Mouse (Mus musculus) hindbrain, embryonic 15.5 days (tissue): ENCODE results near the gene Prkd3. TPM values are rescaled to one million over a fixed set of nuclear protein-coding genes. Genes with fewer than 3 reads are reported as not detected.

Experiments used
- ATAC-seq: fragments of 200-750 bp; cut with Nextera tagmentation; 2 replicates; pipeline ENCODE4 v1.8.0; 2017; ENCODE audit warnings: low read depth, moderate number of reproducible peaks, moderate TSS enrichment; ENCODE audit not compliant: low FRiP score
- H3K27ac ChIP-seq: fragments of 300-500 bp; sonication (generic); replicated peaks from 2 replicates; pipeline ENCODE4 v1.5.1; 2015; ENCODE audit warnings: mild to moderate bottlenecking, inconsistent platforms
- H3K27me3 ChIP-seq: fragments of 300-500 bp; sonication (generic); 2 replicates; pipeline ENCODE4 v1.6.1; 2015; ENCODE audit warnings: control low read depth, inconsistent platforms
- H3K36me3 ChIP-seq: fragments of 300-500 bp; sonication (generic); 2 replicates; pipeline ENCODE4 v1.6.1; 2015; ENCODE audit warnings: control low read depth, inconsistent platforms
- H3K4me1 ChIP-seq: fragments of 300-500 bp; sonication (generic); replicated peaks from 2 replicates; pipeline ENCODE4 v1.6.1; 2015; ENCODE audit warnings: control low read depth, inconsistent platforms
- H3K4me2 ChIP-seq: fragments of 300-500 bp; sonication (generic); 2 replicates; pipeline ENCODE4 v1.6.1; 2015; ENCODE audit warnings: moderate library complexity, mild to moderate bottlenecking, inconsistent platforms
- H3K4me3 ChIP-seq: fragments of 300-500 bp; sonication (generic); 2 replicates; pipeline ENCODE4 v1.5.1; 2015; ENCODE audit warnings: mild to moderate bottlenecking, inconsistent platforms
- H3K9ac ChIP-seq: fragments of 300-500 bp; sonication (generic); 2 replicates; pipeline ENCODE4 v1.6.1; 2015; ENCODE audit warnings: inconsistent platforms
- H3K9me3 ChIP-seq: fragments of 300-500 bp; sonication (generic); 2 replicates; pipeline ENCODE4 v1.6.1; 2016; ENCODE audit warnings: control low read depth, inconsistent platforms
- WGBS: fragments of 180-500 bp; shearing (Covaris S2); methylation state at CpG from one replicate; pipeline ENCODE4 v1.1.7; 2015; 5-methylcytosine and 5-hydroxymethylcytosine counted together
- polyA plus RNA-seq: library from polyadenylated mRNA; unstranded; fragments of >200 nt; fragmentation: Nextera tagmentation; extraction: Ambion mirVana; gene quantifications from 2 replicates; pipeline ENCODE4 v1.2.1, GENCODE M21; 2015

Gene Prkd3
- polyA plus RNA-seq, 1 experiment from 2014 or later: 12.8 TPM

- H3K27me3 ChIP-seq: no peaks in the 10 kb centered on the region
- no peaks in the 10 kb centered on the region for H3K9me3 ChIP-seq
- WGBS: 82% methylated on average over 2 of the region's 2 CpGs
- no peak overlapping the region for H3K9ac ChIP-seq
- H3K36me3 ChIP-seq: no peaks in the 10 kb centered on the region
- H3K4me2 ChIP-seq: no peak overlapping the region
- no peaks in the 10 kb centered on the region; the same call in 1 of the 2 replicates for H3K4me1 ChIP-seq
- no peak overlapping the region for H3K27ac ChIP-seq
- no peak for ATAC-seq
- H3K4me3 ChIP-seq: no peak overlapping the region
These were observed 22.5 kb downstream of the Prkd3 start for GRCm38 (mm10) chr17:78998130-78998529.

- ATAC-seq: no peak
- H3K4me2 ChIP-seq: no peak overlapping the region
These were observed 25.4 kb downstream of the Prkd3 start for GRCm38 (mm10) chr17:78994931-78995820.

GRCm38 (mm10) chr17:78994382-78994781 lies 26.2 kb downstream of the Prkd3 start:
- ATAC-seq: no peak
- H3K4me1 ChIP-seq: no peaks in the 10 kb centered on the region; the same call in 1 of the 2 replicates
- no peaks in the 10 kb centered on the region for H3K9me3 ChIP-seq
- H3K4me3 ChIP-seq: no peak overlapping the region
- no peak overlapping the region for H3K27ac ChIP-seq
- no peak overlapping the region for H3K9ac ChIP-seq
- WGBS: 88% methylated on average over 8 of the region's 8 CpGs
- no peaks in the 10 kb centered on the region for H3K36me3 ChIP-seq
- no peak overlapping the region for H3K4me2 ChIP-seq
- no peaks in the 10 kb centered on the region for H3K27me3 ChIP-seq

More at GRCm38 (mm10) chr17:78994931-78995820, 25.4 kb downstream of the Prkd3 start:
- Histone ChIP-seq H3K4me1 (no peaks in the 10 kb centered on the region; the same call in 1 of the 2 replicates), H3K4me3 (no peak overlapping the region), H3K9ac (no peak overlapping the region), H3K27me3 (no peaks in the 10 kb centered on the region), H3K9me3 (no peaks in the 10 kb centered on the region), H3K27ac (no peak overlapping the region), H3K36me3 (no peaks in the 10 kb centered on the region)
- WGBS: 75% methylated on average over 9 of the region's 9 CpGs

GRCm38 (mm10) chr17:78993670-78994069 lies 26.9 kb downstream of the Prkd3 start:
- H3K4me1 ChIP-seq: no peaks in the 10 kb centered on the region; the same call in 1 of the 2 replicates

GRCm38 (mm10) chr17:78992303-78993027 lies 28.2 kb downstream of the Prkd3 start:
- ATAC-seq: no peak
- Histone ChIP-seq H3K4me1 (no peaks in the 10 kb centered on the region; the same call in 1 of the 2 replicates), H3K27ac (no peak overlapping the region), H3K9ac (no peak overlapping the region), H3K27me3 (no peaks in the 10 kb centered on the region), H3K36me3 (no peaks in the 10 kb centered on the region), H3K4me3 (no peak overlapping the region), H3K9me3 (no peaks in the 10 kb centered on the region), H3K4me2 (no peak overlapping the region)
- 84% methylated on average over 9 of the region's 9 CpGs for WGBS

More at GRCm38 (mm10) chr17:78993670-78994069, 26.9 kb downstream of the Prkd3 start:
- H3K27me3 ChIP-seq: no peaks in the 10 kb centered on the region
- 42% methylated on average over 2 of the region's 2 CpGs for WGBS
- H3K9me3 ChIP-seq: no peaks in the 10 kb centered on the region
- no peak overlapping the region for H3K4me3 ChIP-seq
- no peak for ATAC-seq
- no peak overlapping the region for H3K9ac ChIP-seq
- H3K4me2 ChIP-seq: no peak overlapping the region
- H3K36me3 ChIP-seq: no peaks in the 10 kb centered on the region
- no peak overlapping the region for H3K27ac ChIP-seq

GRCm38 (mm10) chr17:78991549-78991948 lies 29.1 kb downstream of the Prkd3 start:
- Histone ChIP-seq H3K27ac (no peak overlapping the region), H3K36me3 (no peaks in the 10 kb centered on the region), H3K9ac (no peak overlapping the region), H3K9me3 (no peaks in the 10 kb centered on the region), H3K4me1 (no peaks in the 10 kb centered on the region; the same call in 1 of the 2 replicates), H3K4me3 (no peak overlapping the region), H3K27me3 (no peaks in the 10 kb centered on the region), H3K4me2 (no peak overlapping the region)
- 98% methylated on average over 2 of the region's 2 CpGs for WGBS
- ATAC-seq: no peak

- Histone ChIP-seq H3K4me1 (no peaks in the 10 kb centered on the region; the same call in 1 of the 2 replicates), H3K9ac (no peak overlapping the region), H3K9me3 (no peaks in the 10 kb centered on the region), H3K27ac (no peak overlapping the region), H3K4me2 (no peak overlapping the region), H3K36me3 (no peaks in the 10 kb centered on the region), H3K27me3 (no peaks in the 10 kb centered on the region), H3K4me3 (no peak overlapping the region)
- WGBS: 84% methylated on average over 8 of the region's 8 CpGs
- ATAC-seq: no peak
These were observed 31.6 kb downstream of the Prkd3 start for GRCm38 (mm10) chr17:78989015-78989414.

GRCm38 (mm10) chr17:78983736-78984135 lies 36.9 kb downstream of the Prkd3 start:
- Histone ChIP-seq H3K27ac (no peak overlapping the region), H3K4me3 (no peak overlapping the region), H3K27me3 (no peaks in the 10 kb centered on the region), H3K9me3 (no peaks in the 10 kb centered on the region), H3K4me2 (no peak overlapping the region), H3K9ac (no peak overlapping the region), H3K4me1 (no peaks in the 10 kb centered on the region), H3K36me3 (no peaks in the 10 kb centered on the region)
- no peak for ATAC-seq
- WGBS: 90% methylated on average over 3 of the region's 3 CpGs

- Histone ChIP-seq H3K27ac (no peak overlapping the region), H3K4me2 (no peak overlapping the region), H3K4me1 (no peaks in the 10 kb centered on the region), H3K27me3 (no peaks in the 10 kb centered on the region), H3K4me3 (no peak overlapping the region), H3K9me3 (no peaks in the 10 kb centered on the region), H3K36me3 (no peaks in the 10 kb centered on the region), H3K9ac (no peak overlapping the region)
- 93% methylated on average over 8 of the region's 8 CpGs for WGBS
- ATAC-seq: no peak
These were observed 37.5 kb downstream of the Prkd3 start for GRCm38 (mm10) chr17:78983166-78983565.

GRCm38 (mm10) chr17:78968500-78968899 lies 52.1 kb downstream of the Prkd3 start:
- H3K9me3 ChIP-seq: no peaks in the 10 kb centered on the region
- 82% methylated on average over 3 of the region's 3 CpGs for WGBS
- no peaks in the 10 kb centered on the region for H3K36me3 ChIP-seq
- H3K4me3 ChIP-seq: no peak overlapping the region
- H3K27me3 ChIP-seq: no peaks in the 10 kb centered on the region
- H3K4me2 ChIP-seq: no peak overlapping the region
- H3K4me1 ChIP-seq: no peaks in the 10 kb centered on the region
- no peak overlapping the region for H3K27ac ChIP-seq
- H3K9ac ChIP-seq: no peak overlapping the region
- no peak for ATAC-seq

- no peak for ATAC-seq
- WGBS: 94% methylated on average over 11 of the region's 11 CpGs
These were observed 54.3 kb downstream of the Prkd3 start for GRCm38 (mm10) chr17:78966092-78966883.

More at GRCm38 (mm10) chr17:78966092-78966883, 54.3 kb downstream of the Prkd3 start:
- Histone ChIP-seq H3K9ac (no peak overlapping the region), H3K27me3 (no peaks in the 10 kb centered on the region), H3K27ac (no peak overlapping the region), H3K9me3 (no peaks in the 10 kb centered on the region), H3K4me1 (no peaks in the 10 kb centered on the region), H3K4me3 (no peak overlapping the region), H3K36me3 (no peaks in the 10 kb centered on the region), H3K4me2 (no peak overlapping the region)
